Mouse (Mus musculus) midbrain, embryonic 16.5 days (tissue): ENCODE results near the gene Cubn. TPM values are rescaled to one million over a fixed set of nuclear protein-coding genes. Genes with fewer than 3 reads are reported as not detected.
A peak's percentile ranks its signal among the peaks of the same experiment; 100 is the strongest.

ENCODE experiments used
- ATAC-seq: fragments of 200-750 bp; cut with Nextera tagmentation; 2 replicates; pipeline ENCODE4 v1.8.0; 2017; ENCODE audit warnings: moderate TSS enrichment
- H3K27ac ChIP-seq: fragments of 300-500 bp; sonication (generic); 2 replicates; pipeline ENCODE4 v1.5.1; 2014; ENCODE audit warnings: mild to moderate bottlenecking, low read length, mixed read lengths
- H3K27me3 ChIP-seq: fragments of 300-500 bp; sonication (generic); 2 replicates; pipeline ENCODE4 v1.6.1; 2014; ENCODE audit warnings: low read depth, low read length, mixed read lengths; ENCODE audit not compliant: control insufficient read depth, insufficient read depth
- H3K36me3 ChIP-seq: fragments of 300-500 bp; sonication (generic); 2 replicates; pipeline ENCODE4 v1.6.1; 2014; ENCODE audit warnings: mild to moderate bottlenecking, low read length, moderate library complexity, mixed read lengths; ENCODE audit not compliant: control insufficient read depth, insufficient read depth
- H3K4me1 ChIP-seq: fragments of 300-500 bp; sonication (generic); 2 replicates; pipeline ENCODE4 v1.6.1; 2014; ENCODE audit warnings: mild to moderate bottlenecking, low read length, mixed read lengths; ENCODE audit not compliant: control insufficient read depth, insufficient read depth
- H3K4me2 ChIP-seq: fragments of 300-500 bp; sonication (generic); 2 replicates; pipeline ENCODE4 v1.6.1; 2014; ENCODE audit warnings: mild to moderate bottlenecking, low read length, mixed read lengths
- H3K4me3 ChIP-seq: fragments of 300-500 bp; sonication (generic); 2 replicates; pipeline ENCODE4 v1.5.1; 2014; ENCODE audit warnings: low read depth, mild to moderate bottlenecking, low read length, moderate library complexity, mixed read lengths
- H3K9ac ChIP-seq: fragments of 300-500 bp; sonication (generic); 2 replicates; pipeline ENCODE4 v1.6.1; 2014; ENCODE audit warnings: low read depth, low read length, mixed read lengths
- H3K9me3 ChIP-seq: fragments of 300-500 bp; sonication (generic); replicated peaks from 2 replicates; pipeline ENCODE4 v1.6.1; 2014; ENCODE audit warnings: mild to moderate bottlenecking, low read length, mixed read lengths; ENCODE audit not compliant: control insufficient read depth, poor library complexity, severe bottlenecking
- WGBS: fragments of 180-500 bp; shearing (Covaris S2); extraction: QIAGEN DNeasy Blood & Tissue Kit; methylation state at CpG from one replicate; pipeline ENCODE4 v1.1.7; 2014; 5-methylcytosine and 5-hydroxymethylcytosine counted together
- polyA plus RNA-seq: library from polyadenylated mRNA; unstranded; fragments of >200 nt; fragmentation: Nextera tagmentation; extraction: Ambion mirVana; gene quantifications from 2 replicates; pipeline ENCODE4 v1.2.1, GENCODE M21; 2015

Cubn gene
- polyA plus RNA-seq, 1 experiment from 2014 or later = 0.63 TPM

GRCm38 (mm10) chr2:13370556-13370955 is 121.1 kb downstream of the Cubn start:
- no peaks in the 10 kb centered on the region for H3K9me3 ChIP-seq
- H3K4me2 ChIP-seq = no peak overlapping the region
- no peaks in the 10 kb centered on the region for H3K36me3 ChIP-seq
- ATAC-seq = no peak
- no peak overlapping the region for H3K27ac ChIP-seq
- no peak overlapping the region for H3K9ac ChIP-seq
- 31% methylated on average over 2 of the region's 2 CpGs for WGBS
- H3K4me3 ChIP-seq = no peak overlapping the region
- peaks cover 20% of the 10 kb centered on the region for H3K4me1 ChIP-seq
- H3K27me3 ChIP-seq = no peaks in the 10 kb centered on the region

GRCm38 (mm10) chr2:13368517-13368916 is 123.1 kb downstream of the Cubn start:
- Histone ChIP-seq H3K9ac (no peak overlapping the region), H3K4me3 (no peak overlapping the region), H3K27ac (no peak overlapping the region), H3K36me3 (no peaks in the 10 kb centered on the region), H3K4me2 (no peak overlapping the region), H3K27me3 (no peaks in the 10 kb centered on the region), H3K9me3 (no peaks in the 10 kb centered on the region), H3K4me1 (peaks cover 20% of the 10 kb centered on the region)
- ATAC-seq = 0 out of 2 replicates have a peak, but pooled peaks have one; percentile 14
- 49% methylated on average over 3 of the region's 3 CpGs for WGBS

DNA sequence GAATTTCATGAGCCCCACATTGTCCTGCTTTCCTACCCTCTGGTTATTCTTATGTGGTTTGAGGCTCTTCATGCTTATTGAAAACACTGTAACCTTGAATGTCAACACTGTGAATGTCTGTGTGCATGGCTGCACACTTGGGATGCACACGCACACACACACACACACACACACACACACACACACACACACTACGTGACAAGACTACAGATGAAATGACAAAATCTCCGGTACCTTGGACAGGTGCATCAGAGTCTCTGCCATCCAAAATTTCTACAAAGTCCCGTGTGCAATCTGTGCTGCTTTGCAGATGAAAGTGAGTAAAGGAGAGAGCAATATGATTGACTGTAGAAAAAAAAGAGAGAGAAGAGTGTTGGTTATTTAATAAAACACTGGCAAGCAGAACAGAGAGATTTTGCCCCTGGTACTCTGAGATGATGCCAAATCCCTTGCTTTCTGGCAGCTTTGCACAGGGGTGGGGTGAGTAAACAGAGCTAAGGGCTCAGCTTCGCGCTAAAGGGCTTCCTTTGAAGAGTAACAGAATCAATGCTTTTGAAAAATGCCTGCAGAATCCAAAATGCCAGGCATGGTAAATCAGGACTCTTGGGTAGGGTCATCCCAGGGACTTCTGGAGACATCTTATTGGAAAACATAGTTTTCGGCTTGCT is 133.6 kb downstream of the Cubn start:
- Histone ChIP-seq H3K4me3 (no peak overlapping the region), H3K27me3 (no peaks in the 10 kb centered on the region), H3K36me3 (no peaks in the 10 kb centered on the region), H3K9me3 (no peaks in the 10 kb centered on the region), H3K4me1 (peaks cover 17% of the 10 kb centered on the region), H3K4me2 (peak overlapping the region; percentile 30; the same call in 1 of the 2 replicates), H3K27ac (peak overlapping the region; percentile 67), H3K9ac (no peak overlapping the region)
- peak; percentile 87 for ATAC-seq
- 41% methylated on average over 7 of the region's 7 CpGs for WGBS

- no peaks in the 10 kb centered on the region for H3K27me3 ChIP-seq
- WGBS = 97% methylated on average over 3 of the region's 3 CpGs
- no peak for ATAC-seq
- H3K4me3 ChIP-seq = no peak overlapping the region
- no peaks in the 10 kb centered on the region for H3K36me3 ChIP-seq
- H3K27ac ChIP-seq = no peak overlapping the region
- H3K4me1 ChIP-seq = peaks cover 3% of the 10 kb centered on the region
- H3K9ac ChIP-seq = no peak overlapping the region
- no peak overlapping the region for H3K4me2 ChIP-seq
- no peaks in the 10 kb centered on the region for H3K9me3 ChIP-seq
These were observed 138.8 kb downstream of the Cubn start for GRCm38 (mm10) chr2:13352775-13353174.

- Histone ChIP-seq H3K27me3 (no peaks in the 10 kb centered on the region), H3K4me1 (no peaks in the 10 kb centered on the region), H3K4me3 (no peak overlapping the region), H3K27ac (no peak overlapping the region), H3K36me3 (no peaks in the 10 kb centered on the region), H3K9ac (no peak overlapping the region), H3K4me2 (no peak overlapping the region), H3K9me3 (no peaks in the 10 kb centered on the region)
- 100% methylated on average over 1 of the region's 1 CpGs for WGBS
- no peak for ATAC-seq
These were observed 139.4 kb downstream of the Cubn start for GRCm38 (mm10) chr2:13352112-13352728.

- 56% methylated on average over 7 of the region's 7 CpGs for WGBS
- Histone ChIP-seq H3K27ac (no peak overlapping the region), H3K4me3 (no peak overlapping the region), H3K9me3 (no peaks in the 10 kb centered on the region), H3K36me3 (no peaks in the 10 kb centered on the region), H3K4me1 (no peaks in the 10 kb centered on the region), H3K9ac (no peak overlapping the region), H3K4me2 (no peak overlapping the region), H3K27me3 (no peaks in the 10 kb centered on the region)
- no peak for ATAC-seq
These were observed 149.2 kb downstream of the Cubn start for GRCm38 (mm10) chr2:13342325-13342926.

DNA sequence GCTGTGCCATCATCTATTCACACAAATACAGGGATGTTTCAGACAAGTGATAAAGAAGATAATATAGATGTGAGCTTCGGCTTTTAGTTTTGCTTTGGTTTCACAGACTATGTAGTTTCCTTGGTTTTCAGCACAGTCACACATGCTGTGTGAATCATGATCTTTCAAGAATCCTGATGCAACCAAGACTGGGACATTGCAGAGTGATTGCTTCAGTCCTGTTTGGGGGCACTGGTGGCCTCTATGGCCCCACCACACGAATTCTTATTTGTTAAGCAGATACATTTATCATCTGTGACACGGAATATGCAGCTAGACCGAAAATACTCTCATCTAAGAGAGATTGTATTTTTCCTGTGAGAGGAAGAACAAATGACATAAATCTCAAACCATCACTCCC is 156.2 kb downstream of the Cubn start:
- no peak overlapping the region for H3K27ac ChIP-seq
- ATAC-seq = no peak

GRCm38 (mm10) chr2:13329754-13330417 is 161.7 kb downstream of the Cubn start:
- ATAC-seq = no peak

More for the DNA sequence above, 156.2 kb downstream of the Cubn start:
- Histone ChIP-seq H3K4me3 (no peak overlapping the region), H3K4me1 (no peaks in the 10 kb centered on the region), H3K27me3 (no peaks in the 10 kb centered on the region), H3K9me3 (no peaks in the 10 kb centered on the region), H3K4me2 (no peak overlapping the region), H3K9ac (no peak overlapping the region), H3K36me3 (no peaks in the 10 kb centered on the region)
- 91% methylated on average over 4 of the region's 4 CpGs for WGBS

GRCm38 (mm10) chr2:13303376-13303775 is 188.2 kb downstream of the Cubn start:
- H3K4me2 ChIP-seq = no peak overlapping the region
- H3K9ac ChIP-seq = no peak overlapping the region
- H3K36me3 ChIP-seq = no peaks in the 10 kb centered on the region
- no peaks in the 10 kb centered on the region for H3K9me3 ChIP-seq
- no peak overlapping the region for H3K4me3 ChIP-seq
- no peak overlapping the region for H3K27ac ChIP-seq
- WGBS = 94% methylated on average over 3 of the region's 3 CpGs
- ATAC-seq = no peak
- H3K4me1 ChIP-seq = no peaks in the 10 kb centered on the region
- no peaks in the 10 kb centered on the region for H3K27me3 ChIP-seq

More at GRCm38 (mm10) chr2:13329754-13330417, 161.7 kb downstream of the Cubn start:
- H3K27ac ChIP-seq = no peak overlapping the region
- H3K9me3 ChIP-seq = no peaks in the 10 kb centered on the region
- H3K4me2 ChIP-seq = no peak overlapping the region
- no peak overlapping the region for H3K4me3 ChIP-seq
- H3K4me1 ChIP-seq = no peaks in the 10 kb centered on the region
- H3K9ac ChIP-seq = no peak overlapping the region
- WGBS = 46% methylated on average over 4 of the region's 4 CpGs
- no peaks in the 10 kb centered on the region for H3K27me3 ChIP-seq
- no peaks in the 10 kb centered on the region for H3K36me3 ChIP-seq
